In genomic region chr8:35300359-35300758, GRCm38 (mm10) we compare ENCODE assay signal across 15 mouse cellular contexts.
DNase-seq lines count a peak whose midpoint lies in the region; ATAC-seq and TF ChIP-seq lines count a peak whose summit lies in the region.
"Had no signal": no experiment of that assay in that cellular context is flagged by ENCODE, and none has a peak within 500 bp of the region (broad histone marks: within the 10 kb centered on the region; RNA-seq: fewer than 3 reads in every experiment).

No protein-coding gene starts in this region.

- TF ChIP-seq CTCF in gastrocnemius, adult 2 months (IDR thresholded peaks at IDR 0.05) = no peak

- no peak overlapping the region for H3K9ac ChIP-seq in limb, embryonic 11.5 days (ENCODE audit: low read length)
- H3K9ac ChIP-seq: intestine, embryonic 15.5 days; liver, embryonic 14.5 days had no signal

- intact Hi-C loops in gastrocnemius, adult 2 months (cut with DNase I) = no loop called here

- ATAC-seq in limb, embryonic 11.5 days (ENCODE audit: insufficient number of reproducible peaks, low FRiP score, low TSS enrichment, low read depth) = no peak
- ATAC-seq: CD4-positive, CD25-positive, alpha-beta regulatory T cell, adult 4 months; intestine, embryonic 15.5 days; lung, postnatal 0 days had no signal

- WGBS in limb, embryonic 11.5 days = 82% methylated on average over 3 of the region's 3 CpGs
- WGBS in limb, embryonic 10.5 days = 78% methylated on average over 3 of the region's 3 CpGs

- H3K9me3 ChIP-seq in limb, embryonic 11.5 days (ENCODE audit: control insufficient read depth, low read length) = no peaks in the 10 kb centered on the region
- H3K9me3 ChIP-seq in limb, embryonic 10.5 days (replicated peaks) = no peaks in the 10 kb centered on the region
- H3K9me3 ChIP-seq: intestine, embryonic 15.5 days had no signal

- H3K27ac ChIP-seq in gastrocnemius, adult 2 months = no peak overlapping the region
- H3K27ac ChIP-seq in limb, embryonic 11.5 days (replicated peaks; ENCODE audit: low read depth, low read length) = no peak overlapping the region
- H3K27ac ChIP-seq in limb, embryonic 10.5 days = no peak overlapping the region
- H3K27ac ChIP-seq: heart, embryonic 10.5 days; hindbrain, embryonic 10.5 days; intestine, embryonic 15.5 days; liver, embryonic 14.5 days had no signal

- no peaks in the 10 kb centered on the region for H3K4me1 ChIP-seq in limb, embryonic 11.5 days (ENCODE audit: control insufficient read depth, insufficient read depth, low read length)
- no peaks in the 10 kb centered on the region for H3K4me1 ChIP-seq in limb, embryonic 10.5 days
- H3K4me1 ChIP-seq: heart, embryonic 10.5 days; hindbrain, embryonic 10.5 days; intestine, embryonic 15.5 days had no signal

- no peaks in the 10 kb centered on the region for H3K36me3 ChIP-seq in limb, embryonic 11.5 days (ENCODE audit: control insufficient read depth, insufficient read depth, low read length)
- H3K36me3 ChIP-seq in limb, embryonic 10.5 days = no peaks in the 10 kb centered on the region
- H3K36me3 ChIP-seq: G1E; heart, embryonic 10.5 days; hindbrain, embryonic 10.5 days; intestine, embryonic 15.5 days had no signal

- H3K27me3 ChIP-seq in limb, embryonic 11.5 days (ENCODE audit: control insufficient read depth, insufficient read depth, low read length) = no peaks in the 10 kb centered on the region
- no peaks in the 10 kb centered on the region for H3K27me3 ChIP-seq in limb, embryonic 10.5 days (ENCODE audit: low read depth, poor library complexity, severe bottlenecking)
- H3K27me3 ChIP-seq: intestine, embryonic 15.5 days had no signal

- DNase-seq in gastrocnemius, adult 18-20 months (ENCODE audit: low spot score) = peak; percentile 6
- DNase-seq in gastrocnemius, adult 2 months = no peak
- no peak for DNase-seq in limb, embryonic 11.5 days (ENCODE audit: low spot score)
- no peak for DNase-seq in limb, embryonic 10.5 days (ENCODE audit: low spot score)
- DNase-seq in NIH3T3 (ENCODE audit: low read depth) = peak; percentile 17
- peak; percentile 52 for DNase-seq in fat pad, adult 2 months (ENCODE audit: extremely low read depth, low read depth, low spot score)
- no peak for DNase-seq in layer of hippocampus, postnatal 10 days (ENCODE audit: low spot score in 2 of 2)
- DNase-seq: thymus, postnatal 25 days had no signal

- H3K4me3 ChIP-seq in gastrocnemius, adult 2 months = no peak overlapping the region
- H3K4me3 ChIP-seq in limb, embryonic 11.5 days (ENCODE audit: low read depth, low read length) = no peak overlapping the region
- no peak overlapping the region for H3K4me3 ChIP-seq in limb, embryonic 10.5 days
- H3K4me3 ChIP-seq: heart, embryonic 10.5 days; hindbrain, embryonic 10.5 days; intestine, embryonic 15.5 days had no signal

- H3K4me2 ChIP-seq in limb, embryonic 11.5 days (ENCODE audit: low read depth, severe bottlenecking) = 0 out of 2 replicates have a peak overlapping the region, but pooled peaks have one; percentile 2
- H3K4me2 ChIP-seq: intestine, embryonic 15.5 days had no signal

Comparison
In these comparisons a context has a peak if more than half of its experiments do, and no peak if none do; other contexts are left out.
1. DNase-seq: peak in gastrocnemius, adult 18-20 months (single experiment), NIH3T3 (single experiment) and fat pad, adult 2 months (single experiment); none in gastrocnemius, adult 2 months (single experiment), limb, embryonic 11.5 days (single experiment), limb, embryonic 10.5 days (single experiment) and layer of hippocampus, postnatal 10 days (0 of 2).